Mouse (Mus musculus): Measurements from ENCODE around the gene Pygb. TPM values are rescaled to one million over a fixed set of nuclear protein-coding genes. Genes with fewer than 3 reads are reported as not detected.

Gene Pygb
- polyA plus RNA-seq (2012; rRNA removed): 20.6 and 21.1 TPM in 2 replicates

DNA sequence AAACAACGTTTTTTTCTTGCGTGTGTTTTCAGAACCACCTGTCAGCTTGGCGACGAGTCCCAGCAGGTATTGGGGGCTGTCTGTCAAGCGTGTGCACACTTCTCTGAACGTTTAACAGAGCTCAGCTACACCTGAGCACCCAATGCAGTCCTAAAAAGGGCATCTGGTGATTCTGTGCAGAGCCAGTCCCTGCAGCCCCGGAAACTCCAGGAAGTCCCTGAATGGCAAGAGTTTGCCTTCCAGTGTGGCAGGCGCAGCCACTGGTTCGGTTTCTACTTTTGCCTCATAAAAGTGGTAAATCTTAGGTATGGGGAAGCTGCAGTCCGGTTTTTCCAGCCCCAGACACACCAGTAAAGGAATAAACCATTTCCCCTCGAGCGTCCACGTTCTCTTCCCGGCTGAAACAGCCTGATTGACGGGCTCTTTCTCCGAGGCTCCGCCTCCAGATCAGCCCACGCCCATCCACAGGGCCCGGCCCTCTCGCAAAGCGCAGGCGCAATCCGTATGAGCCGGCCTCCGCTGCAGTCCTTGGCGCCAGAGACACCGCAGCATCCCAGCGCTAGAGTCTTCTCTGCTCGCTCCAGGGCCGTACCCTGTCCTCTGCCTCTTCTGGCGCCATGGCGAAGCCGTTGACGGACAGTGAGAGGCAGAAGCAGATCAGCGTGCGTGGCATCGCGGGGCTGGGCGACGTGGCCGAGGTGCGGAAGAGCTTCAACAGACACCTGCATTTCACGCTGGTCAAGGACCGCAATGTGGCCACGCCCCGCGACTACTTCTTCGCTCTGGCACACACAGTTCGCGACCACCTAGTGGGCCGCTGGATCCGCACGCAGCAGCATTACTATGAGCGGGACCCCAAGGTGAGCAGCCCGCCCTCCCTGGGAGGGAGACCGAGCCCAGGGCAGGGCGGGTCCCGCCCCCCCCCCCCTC is at the start of gene Pygb:
Gene Pygb, plus strand, starts transcription at position 485 of the 930 bp plus-strand sequence.

DNA sequence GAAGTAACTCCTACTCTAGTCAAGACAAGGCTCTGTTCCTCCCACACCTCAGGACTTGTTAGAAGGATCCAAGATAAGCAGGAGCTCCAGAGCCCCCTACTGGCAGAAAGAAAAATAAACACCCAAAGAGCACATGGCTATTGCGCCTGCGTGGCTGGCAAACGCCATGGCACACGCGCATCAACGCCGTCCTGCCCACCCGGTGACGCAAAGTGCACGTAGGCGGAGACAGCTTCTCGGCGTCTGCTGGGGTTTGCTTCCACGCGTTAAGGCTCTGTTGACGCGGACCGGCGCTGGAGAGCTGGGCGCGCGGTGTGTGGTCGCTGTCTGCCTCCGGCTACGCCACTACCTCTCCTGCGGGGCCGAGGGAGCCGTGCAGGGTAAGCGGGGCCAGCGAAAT is 37.7 kb upstream of the Pygb start, which contains the start of gene Entpd6:
Gene Entpd6, plus strand, starts transcription at position 189 of the 400 bp plus-strand sequence.

Other genes starting within 250 kb of the Pygb start
- 5.6 and 5.9 TPM in 2 replicates for gene Cst7, start 216.3 kb upstream of the Pygb start, polyA plus RNA-seq (2012; rRNA removed)
- 29.0 and 33.5 TPM in 2 replicates for gene Apmap, start 178.2 kb upstream of the Pygb start, polyA plus RNA-seq (2012; rRNA removed)
- 34.9 and 37.2 TPM in 2 replicates for gene Acss1, start 118.2 kb upstream of the Pygb start, polyA plus RNA-seq (2012; rRNA removed)
- not detected in 2 replicates for gene Vsx1, start 97.4 kb upstream of the Pygb start, polyA plus RNA-seq (2012; rRNA removed)
- 7.8 and 8.0 TPM in 2 replicates for gene Entpd6, start 37.7 kb upstream of the Pygb start, polyA plus RNA-seq (2012; rRNA removed)
- gene Abhd12, start 118.0 kb downstream of the Pygb start, polyA plus RNA-seq (2012; rRNA removed): 12.7 and 12.9 TPM in 2 replicates
- 11.8 and 12.6 TPM in 2 replicates for gene Gins1, start 118.7 kb downstream of the Pygb start, polyA plus RNA-seq (2012; rRNA removed)

Data from liver, embryonic 18 days (tissue).